Mouse (Mus musculus) left cerebral cortex, postnatal 36 days (tissue): Measurements from ENCODE around the gene Galnt2. TPM values are rescaled to one million over a fixed set of nuclear protein-coding genes. Genes with fewer than 3 reads are reported as not detected.

ENCODE experiments used
- DNase-seq, 2 experiments: peaks; one replicate each; pipeline ENCODE4 v3.0.0; 2021 to 2022; ENCODE audit warnings: low spot score in 2 of 2, mixed read lengths in 1 of 2
- intact Hi-C: fragments of 180-260 bp; cut with DNase I; formaldehyde crosslinking; loops from one replicate; pipeline ENCODE4 v1.15.1; 2025
- total RNA-seq, 2 experiments: library from RNA; stranded (reverse); gene quantifications; 2 replicates each; pipeline ENCODE4 v1.2.3; 2021

Gene Galnt2
- total RNA-seq: 10 to 100 TPM; 45.4 to 49.7 TPM

- intact Hi-C loops: loop anchor here (5.0 kb wide), 4 partner anchors 51 to 179 kb away; no protein-coding TSS in a partner anchor
- DNase-seq: peak; percentile 89 to 92
Observed at GRCm38 (mm10) chr8:124231176-124231484, at the start of gene Galnt2. Gene Galnt2 (plus strand): TSS chr8:124231391.

- intact Hi-C loops: loop anchor here (5.0 kb wide), 1 partner anchor 104 kb away; no protein-coding TSS in a partner anchor
- DNase-seq: peak in 1 of 2 experiments; percentile 10
Observed at GRCm38 (mm10) chr8:124181751-124182150, 49.4 kb upstream of the Galnt2 start.

GRCm38 (mm10) chr8:124182224-124182623 lies 49.0 kb upstream of the Galnt2 start:
- intact Hi-C loops: loop anchor here (5.0 kb wide), 1 partner anchor 105 kb away; no protein-coding TSS in a partner anchor
- peak; percentile 54 to 56 for DNase-seq

- intact Hi-C loops: loop anchor here (5.0 kb wide), 1 partner anchor 107 kb away; no protein-coding TSS in a partner anchor
Observed at GRCm38 (mm10) chr8:124184078-124184477, 47.1 kb upstream of the Galnt2 start.

GRCm38 (mm10) chr8:124184507-124184906 lies 46.7 kb upstream of the Galnt2 start:
- intact Hi-C loops: loop anchor here (5.0 kb wide), 1 partner anchor 107 kb away; no protein-coding TSS in a partner anchor
- DNase-seq: no peak

More at GRCm38 (mm10) chr8:124184078-124184477, 47.1 kb upstream of the Galnt2 start:
- peak; percentile 38 to 41 for DNase-seq

GRCm38 (mm10) chr8:124185081-124185480 lies 46.1 kb upstream of the Galnt2 start:
- DNase-seq: no peak
- intact Hi-C loops: no loop called here

- DNase-seq: no peak
Observed at GRCm38 (mm10) chr8:124190388-124190787, 40.8 kb upstream of the Galnt2 start.

GRCm38 (mm10) chr8:124192242-124192641 lies 38.9 kb upstream of the Galnt2 start:
- intact Hi-C loops: no loop called here
- no peak for DNase-seq

More at GRCm38 (mm10) chr8:124190388-124190787, 40.8 kb upstream of the Galnt2 start:
- intact Hi-C loops: no loop called here

- intact Hi-C loops: no loop called here
- peak in 1 of 2 experiments; percentile 33 for DNase-seq
Observed at GRCm38 (mm10) chr8:124192976-124193375, 38.2 kb upstream of the Galnt2 start.

GRCm38 (mm10) chr8:124193992-124194391 lies 37.2 kb upstream of the Galnt2 start:
- intact Hi-C loops: no loop called here
- no peak for DNase-seq

GRCm38 (mm10) chr8:124196195-124196594 lies 35.0 kb upstream of the Galnt2 start:
- intact Hi-C loops: no loop called here
- no peak for DNase-seq

GRCm38 (mm10) chr8:124196797-124197196 lies 34.4 kb upstream of the Galnt2 start:
- intact Hi-C loops: no loop called here
- DNase-seq: no peak

GRCm38 (mm10) chr8:124198230-124198629 lies 33.0 kb upstream of the Galnt2 start:
- intact Hi-C loops: no loop called here
- no peak for DNase-seq

GRCm38 (mm10) chr8:124200400-124200799 lies 30.8 kb upstream of the Galnt2 start:
- no peak for DNase-seq
- intact Hi-C loops: no loop called here

- intact Hi-C loops: no loop called here
Observed at GRCm38 (mm10) chr8:124201706-124202105, 29.5 kb upstream of the Galnt2 start.

GRCm38 (mm10) chr8:124202895-124203294 lies 28.3 kb upstream of the Galnt2 start:
- intact Hi-C loops: no loop called here
- DNase-seq: no peak

More at GRCm38 (mm10) chr8:124201706-124202105, 29.5 kb upstream of the Galnt2 start:
- DNase-seq: no peak

GRCm38 (mm10) chr8:124204001-124204601 lies 27.1 kb upstream of the Galnt2 start:
- intact Hi-C loops: no loop called here
- DNase-seq: no peak

GRCm38 (mm10) chr8:124212148-124212547 lies 19.0 kb upstream of the Galnt2 start:
- no peak for DNase-seq
- intact Hi-C loops: no loop called here

- no peak for DNase-seq
- intact Hi-C loops: no loop called here
Observed at GRCm38 (mm10) chr8:124216951-124217350, 14.2 kb upstream of the Galnt2 start.

GRCm38 (mm10) chr8:124229883-124230282 lies 1.3 kb upstream of the Galnt2 start:
- DNase-seq: no peak
- intact Hi-C loops: loop anchor here (5.0 kb wide), 4 partner anchors 52 to 178 kb away; no protein-coding TSS in a partner anchor

- intact Hi-C loops: loop anchor here (5.0 kb wide), 4 partner anchors 52 to 178 kb away; no protein-coding TSS in a partner anchor
- no peak for DNase-seq
Observed at GRCm38 (mm10) chr8:124230496-124231175, 555 bp upstream of the Galnt2 start.
